Comparison of ENCODE assay signal across 36 mouse cellular contexts in the genomic region with DNA sequence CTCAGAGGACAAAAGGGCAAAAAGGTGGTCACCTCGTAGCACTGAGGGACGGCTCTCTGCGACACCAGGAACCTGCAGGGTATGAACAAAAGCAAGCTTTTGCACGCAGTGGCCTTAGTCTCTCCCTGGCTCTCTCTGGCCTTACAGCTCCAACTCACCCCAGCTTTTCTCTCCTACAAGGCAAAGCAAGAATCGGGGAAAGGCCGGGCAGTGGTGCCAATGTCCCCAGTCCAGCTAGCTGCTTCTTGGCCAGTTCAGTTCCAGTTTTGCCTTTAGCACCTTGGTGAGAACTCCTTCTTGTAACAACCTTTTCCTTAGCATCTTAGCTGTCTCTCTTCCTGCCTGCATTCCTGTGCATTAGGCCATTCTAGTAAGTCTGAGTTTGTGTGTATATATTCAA. TPM values are rescaled to one million over a fixed set of nuclear protein-coding genes. Genes with fewer than 3 reads are reported as not detected.
"Had no signal": no experiment of that assay in that cellular context is flagged by ENCODE, and none has a peak within 500 bp of the region (broad histone marks: within the 10 kb centered on the region; RNA-seq: fewer than 3 reads in every experiment).

No protein-coding gene starts in this region.

- H3K4me2 ChIP-seq: heart, embryonic 12.5 days; heart, embryonic 13.5 days; heart, embryonic 15.5 days; hindbrain, embryonic 12.5 days; hindbrain, embryonic 13.5 days; hindbrain, embryonic 14.5 days; hindbrain, embryonic 15.5 days; intestine, embryonic 15.5 days; kidney, embryonic 15.5 days had no signal

- H3K9ac ChIP-seq: heart, embryonic 12.5 days; heart, embryonic 13.5 days; heart, embryonic 15.5 days; hindbrain, embryonic 12.5 days; hindbrain, embryonic 13.5 days; hindbrain, embryonic 14.5 days; hindbrain, embryonic 15.5 days; intestine, embryonic 15.5 days; kidney, embryonic 15.5 days had no signal

- H3K27ac ChIP-seq: heart, embryonic 13.5 days; heart, embryonic 15.5 days; hindbrain, embryonic 10.5 days; hindbrain, embryonic 12.5 days; hindbrain, embryonic 13.5 days; hindbrain, embryonic 14.5 days; hindbrain, embryonic 15.5 days; hindbrain, postnatal 0 days; intestine, embryonic 15.5 days; kidney, embryonic 15.5 days; kidney, postnatal 0 days; layer of hippocampus, adult 2 months; left cerebral cortex, adult 2 months had no signal

- ATAC-seq: hindbrain, embryonic 16.5 days; hindbrain, postnatal 0 days; inflammation-experienced regulatory T-cells, adult 6 months; intestine, embryonic 15.5 days; intestine, embryonic 16.5 days; intestine, postnatal 0 days had no signal

- H3K36me3 ChIP-seq: hindbrain, embryonic 15.5 days had no signal

- H3K27me3 ChIP-seq: heart, embryonic 12.5 days; heart, embryonic 13.5 days; heart, embryonic 15.5 days; hindbrain, embryonic 12.5 days; hindbrain, embryonic 13.5 days; hindbrain, embryonic 15.5 days; intestine, embryonic 15.5 days; kidney, embryonic 15.5 days had no signal

- DNase-seq: heart, postnatal 10 days; heart, postnatal 14 days; heart, postnatal 36 days; kidney, adult 11 months; kidney, adult 18-20 months; kidney, adult 2 months; kidney, adult 8-10 months; kidney, adult 9 months; kidney, postnatal 10 days; kidney, postnatal 14 days; kidney, postnatal 36 days; kidney, postnatal 4 days; layer of hippocampus, adult 9-11 months; layer of hippocampus, postnatal 36 days had no signal

- H3K4me3 ChIP-seq: heart, embryonic 12.5 days; heart, embryonic 13.5 days; heart, embryonic 15.5 days; hindbrain, embryonic 10.5 days; hindbrain, embryonic 12.5 days; hindbrain, embryonic 13.5 days; hindbrain, embryonic 15.5 days; intestine, embryonic 15.5 days; kidney, embryonic 15.5 days; layer of hippocampus, adult 2 months; left cerebral cortex, adult 2 months had no signal

- H3K9me3 ChIP-seq: heart, embryonic 12.5 days; heart, embryonic 13.5 days; heart, embryonic 15.5 days; hindbrain, embryonic 10.5 days; hindbrain, embryonic 12.5 days; hindbrain, embryonic 13.5 days; hindbrain, embryonic 15.5 days; intestine, embryonic 15.5 days; kidney, embryonic 15.5 days had no signal

- H3K4me1 ChIP-seq: hindbrain, embryonic 10.5 days; hindbrain, embryonic 12.5 days; hindbrain, embryonic 13.5 days; hindbrain, embryonic 15.5 days had no signal

RNA-seq across cellular contexts. Expression of gene Fam19a3, which starts 19.8 kb away (rescaled TPM):
- total RNA-seq: hematopoietic stem cell, adult 5-6 weeks; layer of hippocampus, adult 18-20 months; layer of hippocampus, adult 2 months; layer of hippocampus, postnatal 10 days; layer of hippocampus, postnatal 25 days; layer of hippocampus, postnatal 36 days had no signal
- polyA plus RNA-seq: hindbrain, embryonic 15.5 days; hindbrain, postnatal 0 days had no signal

RNA-seq across cellular contexts. Expression of gene Ppm1j, which starts 20.6 kb away (rescaled TPM):
- total RNA-seq: hematopoietic stem cell, adult 5-6 weeks had no signal
